Mouse (Mus musculus) CH12.LX (cell line): ENCODE data around the gene Adamts6.

Experiments used
- BHLHE40 ChIP-seq: IDR thresholded peaks from 2 replicates; pipeline ENCODE4 v1.6.1; 2011; ENCODE audit warnings: mild to moderate bottlenecking, low read depth, low read length, improper control_type of control experiment
- CHD2 ChIP-seq: IDR thresholded peaks from 2 replicates; pipeline ENCODE4 v1.6.1; 2011; ENCODE audit warnings: low read length, improper control_type of control experiment
- CTCF ChIP-seq, 2 experiments: IDR thresholded peaks in 1 of 2; conservative IDR thresholded peaks in 1 of 2; 2 replicates each; pipeline ENCODE4 v1.5.1; 2011 to 2012; ENCODE audit warnings: low read depth in 2 of 2, low read length in 2 of 2, improper control_type of control experiment in 1 of 2, inconsistent platforms in 1 of 2, mild to moderate bottlenecking in 1 of 2, moderate library complexity in 1 of 2
- E2F4 ChIP-seq: IDR thresholded peaks from 2 replicates; pipeline ENCODE4 v1.6.1; 2011; ENCODE audit warnings: low read depth, low read length, improper control_type of control experiment; ENCODE audit not compliant: insufficient replicate concordance
- ETS1 ChIP-seq: conservative IDR thresholded peaks from 2 replicates; pipeline ENCODE4 v1.6.1; 2012; ENCODE audit warnings: low read depth, mild to moderate bottlenecking, inconsistent platforms, low read length, improper control_type of control experiment, moderate library complexity
- JUND ChIP-seq: conservative IDR thresholded peaks from 2 replicates; pipeline ENCODE4 v1.6.1; 2011; ENCODE audit warnings: low read depth, low read length, improper control_type of control experiment
- POLR2A ChIP-seq: IDR thresholded peaks from 2 replicates; pipeline ENCODE4 v1.6.1; 2011; ENCODE audit warnings: low read depth, mild to moderate bottlenecking, improper control_type of control experiment, low read length
- RAD21 ChIP-seq: IDR thresholded peaks from 2 replicates; pipeline ENCODE4 v1.6.1; 2011; ENCODE audit warnings: low read depth, mild to moderate bottlenecking, low read length, improper control_type of control experiment, moderate library complexity
- USF1 ChIP-seq: IDR thresholded peaks from 2 replicates; pipeline ENCODE4 v1.6.1; 2014; ENCODE audit warnings: low read depth, mild to moderate bottlenecking, inconsistent platforms, low read length, improper control_type of control experiment
- ZC3H11A ChIP-seq: IDR thresholded peaks from 2 replicates; pipeline ENCODE4 v1.6.1; 2012; ENCODE audit warnings: low read depth, mild to moderate bottlenecking, inconsistent platforms, low read length, improper control_type of control experiment

DNA sequence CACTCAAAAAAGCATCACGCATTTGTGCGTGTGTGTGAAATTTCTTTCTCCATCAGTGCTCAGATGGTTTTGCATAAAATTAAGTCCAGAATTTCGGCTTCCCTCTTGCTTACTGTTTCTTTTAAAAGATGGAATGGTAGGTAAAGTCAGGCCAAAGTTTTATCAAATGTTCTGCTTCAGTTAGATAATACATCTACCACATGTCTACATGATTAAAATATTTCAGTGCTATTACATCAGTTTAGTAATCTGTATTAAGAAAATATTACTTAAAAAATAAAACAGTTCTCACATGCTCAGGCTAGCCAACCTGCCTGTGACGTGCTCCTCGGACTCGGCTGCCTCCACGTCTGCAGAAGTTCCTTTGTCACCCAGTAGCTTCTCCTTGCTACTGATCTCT lies 245.1 kb downstream of the Adamts6 start:
- TF ChIP-seq ZC3H11A (no peak), E2F4 (no peak), USF1 (no peak), POLR2A (no peak), CHD2 (no peak), CTCF (conservative IDR thresholded peaks at IDR 0.05 in 1 of 2, IDR thresholded peaks at IDR 0.05 in 1 of 2; ENCODE audit: low read depth in 2 of 2, low read length in 2 of 2) (no peak), ETS1 (no peak), JUND (no peak), BHLHE40 (no peak), RAD21 (no peak)
